Mouse (Mus musculus): ENCODE results near the gene Polr3h. TPM values are rescaled to one million over a fixed set of nuclear protein-coding genes. Genes with fewer than 3 reads are reported as not detected.

The Polr3h gene
- polyA plus RNA-seq, 1 experiment, result 30.8 TPM

GRCm38 (mm10) chr15:81932951-81933470 is 7.0 kb upstream of the Polr3h start:
- peak; percentile 32 for DNase-seq (ENCODE audit: low read depth)
- TF ChIP-seq CTCF (IDR thresholded peaks at IDR 0.05; ENCODE audit: borderline replicate concordance, extremely low read depth, insufficient read depth, insufficient read length) (no peak), POLR2A (IDR thresholded peaks at IDR 0.05; ENCODE audit: borderline replicate concordance, extremely low read depth, insufficient read depth, insufficient read length, poor library complexity, severe bottlenecking) (no peak)

- TF ChIP-seq POLR2A (IDR thresholded peaks at IDR 0.05; ENCODE audit: borderline replicate concordance, extremely low read depth, insufficient read depth, insufficient read length, poor library complexity, severe bottlenecking), result no peak
- TF ChIP-seq CTCF (IDR thresholded peaks at IDR 0.05; ENCODE audit: borderline replicate concordance, extremely low read depth, insufficient read depth, insufficient read length), result no peak
- DNase-seq (ENCODE audit: low read depth), result peak; percentile 80
Measured at GRCm38 (mm10) chr15:81928277-81928676, 2.2 kb upstream of the Polr3h start.

DNA sequence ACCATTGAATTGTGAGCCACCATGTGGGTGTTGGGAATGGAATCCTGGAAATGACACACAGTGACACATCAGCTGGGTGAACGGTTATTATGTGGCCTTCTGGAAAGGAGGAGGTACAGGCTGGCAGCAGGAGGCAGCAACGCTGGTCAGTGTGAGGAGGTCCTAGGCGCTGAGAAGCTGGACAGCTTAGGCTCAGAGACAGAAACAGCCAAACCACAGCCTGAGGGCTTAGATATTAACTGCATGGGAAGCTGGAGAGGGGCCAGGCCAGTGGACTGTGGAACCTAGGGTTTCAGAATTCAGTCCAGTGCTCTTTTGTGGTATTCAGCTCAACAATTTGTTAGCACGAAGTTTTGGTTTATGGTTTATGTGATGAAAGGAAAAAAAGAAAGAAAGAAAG is 1.7 kb upstream of the Polr3h start:
- peak; percentile 66 for DNase-seq (ENCODE audit: low read depth)
- TF ChIP-seq POLR2A (IDR thresholded peaks at IDR 0.05; ENCODE audit: borderline replicate concordance, extremely low read depth, insufficient read depth, insufficient read length, poor library complexity, severe bottlenecking), result no peak
- no peak for TF ChIP-seq CTCF (IDR thresholded peaks at IDR 0.05; ENCODE audit: borderline replicate concordance, extremely low read depth, insufficient read depth, insufficient read length)

DNA sequence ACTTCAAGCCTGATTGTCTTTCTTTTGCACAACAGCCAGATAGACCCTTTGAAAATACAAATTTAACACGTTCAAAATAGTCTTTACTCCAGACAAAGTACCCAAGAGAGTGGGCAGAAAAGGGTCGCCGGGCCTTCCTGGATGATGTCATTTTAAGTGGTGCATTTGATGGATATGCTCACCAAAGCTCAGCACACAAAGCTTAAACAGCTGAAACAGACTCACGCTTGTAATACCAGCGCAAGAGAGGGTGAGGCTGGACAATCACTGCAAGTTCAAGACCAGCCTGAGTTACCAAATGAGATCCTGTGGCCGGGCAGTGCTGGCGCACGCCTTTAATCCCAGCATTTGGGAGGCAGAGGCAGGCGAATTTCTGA is 394 bp upstream of the Polr3h start:
- no peak for DNase-seq (ENCODE audit: low read depth)
- TF ChIP-seq POLR2A (IDR thresholded peaks at IDR 0.05; ENCODE audit: borderline replicate concordance, extremely low read depth, insufficient read depth, insufficient read length, poor library complexity, severe bottlenecking) (no peak), CTCF (IDR thresholded peaks at IDR 0.05; ENCODE audit: borderline replicate concordance, extremely low read depth, insufficient read depth, insufficient read length) (no peak)

- no peak for DNase-seq (ENCODE audit: low read depth)
- TF ChIP-seq POLR2A (IDR thresholded peaks at IDR 0.05; ENCODE audit: borderline replicate concordance, extremely low read depth, insufficient read depth, insufficient read length, poor library complexity, severe bottlenecking) (no peak), CTCF (IDR thresholded peaks at IDR 0.05; ENCODE audit: borderline replicate concordance, extremely low read depth, insufficient read depth, insufficient read length) (no peak)
Measured at GRCm38 (mm10) chr15:81924933-81925332, 1.1 kb downstream of the Polr3h start.

- no peak for TF ChIP-seq POLR2A (IDR thresholded peaks at IDR 0.05; ENCODE audit: borderline replicate concordance, extremely low read depth, insufficient read depth, insufficient read length, poor library complexity, severe bottlenecking)
- TF ChIP-seq CTCF (IDR thresholded peaks at IDR 0.05; ENCODE audit: borderline replicate concordance, extremely low read depth, insufficient read depth, insufficient read length), result no peak
- no peak for DNase-seq (ENCODE audit: low read depth)
Measured at GRCm38 (mm10) chr15:81921255-81921654, 4.8 kb downstream of the Polr3h start.

DNA sequence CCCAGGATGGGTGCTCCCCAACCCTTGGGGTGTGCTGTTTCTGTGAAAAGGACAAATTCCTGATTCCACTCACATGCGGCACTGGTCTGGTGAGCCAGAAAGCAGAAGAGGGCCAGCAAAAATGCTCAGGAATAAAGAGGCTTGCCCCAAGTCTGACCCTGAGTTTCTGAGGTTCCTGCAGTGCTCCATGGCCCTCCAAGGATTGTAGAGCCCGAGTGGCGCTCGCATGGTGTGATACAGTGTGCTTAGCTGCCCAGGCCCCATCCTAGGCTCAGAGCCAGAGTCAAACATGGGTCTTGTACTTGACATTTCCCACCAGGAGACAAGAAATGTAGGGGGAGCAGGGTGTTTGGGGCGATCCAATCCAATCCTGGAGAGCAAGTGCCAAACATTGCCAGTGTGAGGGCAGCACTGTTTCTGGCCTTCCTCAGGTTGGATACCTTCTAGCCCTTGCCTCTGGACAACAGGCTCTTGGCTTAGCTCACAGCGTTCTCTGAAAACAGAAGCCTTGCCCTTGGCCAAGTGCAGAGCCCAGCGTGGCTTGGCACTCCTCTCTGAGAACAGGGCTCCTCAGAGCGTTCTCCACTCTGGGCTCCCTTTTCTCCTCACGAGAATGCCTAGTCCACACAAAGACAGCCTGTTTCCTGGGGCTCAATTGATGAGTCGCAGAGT is 5.4 kb downstream of the Polr3h start:
- peak; percentile 25 for DNase-seq (ENCODE audit: low read depth)
- TF ChIP-seq CTCF (IDR thresholded peaks at IDR 0.05; ENCODE audit: borderline replicate concordance, extremely low read depth, insufficient read depth, insufficient read length) (no peak), POLR2A (IDR thresholded peaks at IDR 0.05; ENCODE audit: borderline replicate concordance, extremely low read depth, insufficient read depth, insufficient read length, poor library complexity, severe bottlenecking) (no peak)

DNA sequence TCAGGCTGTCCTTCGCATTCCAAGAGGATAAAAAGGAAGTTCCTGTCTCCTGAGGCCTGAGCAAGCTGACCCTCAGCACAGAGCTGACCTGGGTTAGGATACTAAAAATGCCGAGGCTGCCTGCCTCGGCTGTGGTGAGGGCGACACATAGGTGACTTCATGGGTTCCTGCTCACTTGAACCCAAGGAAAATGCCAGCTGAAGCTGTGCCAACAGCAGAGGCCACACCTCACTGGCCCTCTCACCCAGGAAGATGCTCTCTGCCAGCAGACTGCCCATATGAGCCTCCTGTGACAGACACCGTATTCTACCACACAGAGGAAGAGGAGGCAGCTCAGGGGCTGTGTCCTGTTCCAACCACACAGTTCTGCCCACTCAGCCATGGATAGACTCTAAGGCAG is 7.0 kb downstream of the Polr3h start:
- TF ChIP-seq CTCF (IDR thresholded peaks at IDR 0.05; ENCODE audit: borderline replicate concordance, extremely low read depth, insufficient read depth, insufficient read length) (no peak), POLR2A (IDR thresholded peaks at IDR 0.05; ENCODE audit: borderline replicate concordance, extremely low read depth, insufficient read depth, insufficient read length, poor library complexity, severe bottlenecking) (no peak)
- no peak for DNase-seq (ENCODE audit: low read depth)

DNA sequence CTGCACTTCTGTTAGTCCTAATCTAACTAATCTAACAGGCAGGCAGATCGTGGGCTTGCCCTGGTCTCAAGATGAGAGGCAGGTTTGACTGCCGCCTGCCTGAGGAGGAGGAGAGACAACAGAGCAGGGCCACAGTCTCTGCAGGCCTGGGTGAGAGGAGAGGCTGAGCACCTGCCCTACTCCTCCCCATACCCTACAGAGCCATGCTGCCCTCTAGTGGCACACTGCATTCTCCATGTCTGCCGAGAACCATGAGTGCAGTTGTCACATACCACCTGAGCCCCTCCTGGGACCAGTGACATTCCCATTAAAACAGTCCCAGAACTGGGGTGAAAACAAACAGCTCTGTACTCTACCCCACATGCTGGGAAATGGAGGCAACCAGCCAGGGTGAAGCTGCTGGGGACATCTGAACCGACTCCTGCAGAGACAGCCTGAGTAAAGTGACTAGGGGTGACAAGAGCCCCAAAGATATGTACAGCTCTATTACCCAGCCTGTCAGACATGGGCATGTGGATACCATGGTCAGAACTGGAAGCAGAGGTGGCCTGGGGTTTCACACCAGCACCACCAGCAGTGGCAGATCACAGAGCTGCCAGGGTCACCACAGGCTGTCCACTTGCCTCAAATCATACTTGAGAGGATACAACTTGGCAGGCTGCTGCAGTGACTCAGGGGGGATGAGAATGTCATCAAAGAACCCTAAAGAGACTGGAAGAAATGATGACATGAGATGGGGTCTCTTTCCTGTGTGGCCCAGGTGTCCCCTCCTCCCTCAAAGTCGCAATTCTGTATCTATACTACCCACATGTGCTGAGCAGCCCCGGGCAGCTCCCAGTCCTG is 8.2 kb downstream of the Polr3h start:
- TF ChIP-seq CTCF (IDR thresholded peaks at IDR 0.05; ENCODE audit: borderline replicate concordance, extremely low read depth, insufficient read depth, insufficient read length) (peak; percentile 82), POLR2A (IDR thresholded peaks at IDR 0.05; ENCODE audit: borderline replicate concordance, extremely low read depth, insufficient read depth, insufficient read length, poor library complexity, severe bottlenecking) (no peak)
- DNase-seq (ENCODE audit: low read depth), result peak; percentile 64

DNA sequence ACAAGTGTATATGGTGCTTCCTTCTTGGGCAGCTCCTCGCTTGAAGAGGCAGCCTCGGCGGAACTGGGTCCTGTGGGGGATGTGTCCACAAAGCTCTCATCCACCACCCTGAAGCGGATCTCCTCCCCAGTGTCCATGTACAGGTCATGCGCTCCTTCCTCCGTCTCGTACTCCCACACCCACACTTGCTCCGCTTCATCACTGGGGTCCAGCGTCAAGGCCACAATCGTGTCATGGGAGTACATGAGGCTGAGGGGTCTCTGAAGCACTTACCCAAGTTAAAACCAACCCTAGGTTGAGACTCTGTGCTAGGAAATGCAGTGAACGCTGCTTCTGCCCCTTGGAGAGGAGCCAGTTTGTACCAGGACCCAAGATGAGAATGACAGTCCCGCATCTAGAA is 8.8 kb downstream of the Polr3h start:
- TF ChIP-seq CTCF (IDR thresholded peaks at IDR 0.05; ENCODE audit: borderline replicate concordance, extremely low read depth, insufficient read depth, insufficient read length) (no peak), POLR2A (IDR thresholded peaks at IDR 0.05; ENCODE audit: borderline replicate concordance, extremely low read depth, insufficient read depth, insufficient read length, poor library complexity, severe bottlenecking) (no peak)
- no peak for DNase-seq (ENCODE audit: low read depth)

DNA sequence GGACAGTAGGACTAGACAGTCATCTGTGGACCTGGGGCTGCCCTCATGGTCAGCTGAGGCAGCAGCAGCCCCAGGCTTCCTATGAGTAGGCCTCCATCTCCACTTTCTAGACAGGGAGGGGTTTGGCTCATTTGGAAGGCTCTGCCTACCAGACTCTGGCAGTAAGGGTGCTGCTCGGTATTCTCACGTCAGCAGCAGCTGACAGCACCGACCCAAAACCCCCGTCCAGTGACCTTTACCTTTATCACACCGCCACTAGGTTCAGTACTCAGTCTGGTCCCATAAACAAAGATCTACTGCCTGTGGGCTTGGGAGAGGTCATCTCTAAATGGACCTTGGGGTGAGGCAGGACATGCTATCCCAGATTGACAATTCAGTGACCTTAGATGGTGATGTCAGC is 10.4 kb downstream of the Polr3h start:
- TF ChIP-seq POLR2A (IDR thresholded peaks at IDR 0.05; ENCODE audit: borderline replicate concordance, extremely low read depth, insufficient read depth, insufficient read length, poor library complexity, severe bottlenecking) (no peak), CTCF (IDR thresholded peaks at IDR 0.05; ENCODE audit: borderline replicate concordance, extremely low read depth, insufficient read depth, insufficient read length) (no peak)
- DNase-seq (ENCODE audit: low read depth), result no peak

Data from brain, embryonic 14.5 days (tissue).